Mouse (Mus musculus) adrenal gland, adult 18-20 months (tissue): Measurements from ENCODE around the gene Olfr1163. TPM values are rescaled to one million over a fixed set of nuclear protein-coding genes. Genes with fewer than 3 reads are reported as not detected.
"Not testable (repeated sequence)": the region's sequence is repeated elsewhere in the genome, so short reads cannot be mapped to it uniquely, and the experiment has no call there.

ENCODE experiments used
- DNase-seq, 2 experiments: peaks; one replicate each; pipeline ENCODE4 v3.0.0; 2021 to 2022; ENCODE audit warnings: low spot score in 2 of 2
- long read RNA-seq, 2 experiments: library from polyadenylated mRNA; stranded (forward); transcript quantifications; one replicate each; pipeline ENCODE4 v2.0.0; 2021
- total RNA-seq, 2 experiments: library from RNA; stranded (reverse); gene quantifications; 1 replicate in 1 of 2; 2 replicates in 1 of 2; pipeline ENCODE4 v1.2.3; 2021

Gene Olfr1163
- not detected for total RNA-seq
- long read RNA-seq, experiment 1, result 0 reads
- long read RNA-seq, experiment 2, result 0 reads

GRCm38 (mm10) chr2:88071730-88072129 is at the start of gene Olfr1163:
Gene Olfr1163, minus strand, starts transcription at chr2:88071830.
- DNase-seq, result no peak

- no peak for DNase-seq
Observed at GRCm38 (mm10) chr2:88093866-88094265, 22.2 kb upstream of the Olfr1163 start, which contains the start of gene Olfr1164. Gene Olfr1164, minus strand, starts transcription at chr2:88093966.

DNA sequence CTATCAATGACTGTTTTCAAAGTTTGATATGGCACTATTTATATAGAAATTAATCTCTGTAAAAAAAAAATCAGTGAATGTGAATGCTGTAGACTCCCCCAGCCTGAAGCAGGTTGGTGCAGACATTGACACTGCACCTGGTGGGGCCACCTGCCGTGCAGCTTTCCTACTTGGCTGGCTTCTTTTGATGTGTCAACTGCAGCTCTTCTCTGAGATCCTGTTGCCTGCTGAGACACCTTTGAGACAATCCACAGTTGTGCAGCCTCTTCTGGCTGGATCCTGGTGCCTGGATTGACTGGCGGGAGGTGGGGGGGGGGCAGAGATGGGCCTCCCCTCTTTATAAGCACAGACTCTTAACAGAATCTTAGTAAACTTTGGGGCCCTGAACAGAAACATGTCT is 8.0 kb downstream of the Olfr1163 start:
- no peak for DNase-seq

GRCm38 (mm10) chr2:88051029-88051428 is 20.6 kb downstream of the Olfr1163 start, which contains the start of gene Olfr1162:
Gene Olfr1162, minus strand, starts transcription at chr2:88051129.
- DNase-seq, result no peak

GRCm38 (mm10) chr2:88037599-88037998 is 34.0 kb downstream of the Olfr1163 start, which contains the start of gene Olfr73:
Gene Olfr73, minus strand, starts transcription at chr2:88037699.
- DNase-seq, result no peak

DNA sequence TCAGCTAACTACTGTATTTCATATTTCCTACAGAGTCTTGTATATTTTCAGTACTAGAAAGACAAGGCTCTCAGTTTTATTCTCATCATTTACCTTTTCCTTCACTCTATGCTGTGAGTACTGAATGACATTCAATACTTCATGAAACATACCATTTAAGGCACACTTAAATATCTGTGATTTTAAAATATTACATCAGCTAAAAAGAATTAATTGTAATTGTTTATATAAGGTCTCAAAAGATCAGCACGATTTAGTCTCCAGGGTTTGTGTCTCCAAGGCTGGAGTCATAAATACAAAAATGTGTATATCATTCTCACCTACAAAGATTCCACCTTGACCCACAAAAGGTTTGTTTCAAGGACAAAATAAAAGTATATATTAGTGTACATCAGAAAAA is 49.2 kb downstream of the Olfr1163 start, which contains the start of gene Olfr1161:
Olfr1161 (plus strand) TSS at position 301 of the 400 bp plus-strand sequence.
- DNase-seq, result not testable (repeated sequence)

Other genes starting within 250 kb of the Olfr1163 start
- not detected for gene Olfr1148, start 241.3 kb downstream of the Olfr1163 start, total RNA-seq
- not detected for gene Olfr1150-ps1, start 227.8 kb downstream of the Olfr1163 start, total RNA-seq
- not detected for gene Olfr1151, start 216.0 kb downstream of the Olfr1163 start, total RNA-seq
- gene Olfr1152, start 205.3 kb downstream of the Olfr1163 start, total RNA-seq, result not detected
- gene Olfr1153, start 176.9 kb downstream of the Olfr1163 start, total RNA-seq, result not detected
- not detected for gene Olfr1154, start 166.7 kb downstream of the Olfr1163 start, total RNA-seq
- gene Olfr1155, start 126.7 kb downstream of the Olfr1163 start, total RNA-seq, result not detected
- not detected for gene Olfr1156, start 118.7 kb downstream of the Olfr1163 start, total RNA-seq
- gene Olfr1157, start 103.5 kb downstream of the Olfr1163 start, total RNA-seq, result not detected
- not detected for gene Olfr74, start 97.2 kb downstream of the Olfr1163 start, total RNA-seq
- not detected for gene Olfr1158, start 81.7 kb downstream of the Olfr1163 start, total RNA-seq
- not detected for gene Olfr1160, start 63.6 kb downstream of the Olfr1163 start, total RNA-seq
- gene Olfr1161, start 49.1 kb downstream of the Olfr1163 start, total RNA-seq, result not detected
- gene Olfr73, start 34.1 kb downstream of the Olfr1163 start, total RNA-seq, result not detected
- gene Olfr1162, start 20.7 kb downstream of the Olfr1163 start, total RNA-seq, result not detected
- not detected for gene Olfr1164, start 22.1 kb upstream of the Olfr1163 start, total RNA-seq
- gene Olfr1166, start 56.4 kb upstream of the Olfr1163 start, total RNA-seq, result not detected
- gene Olfr1167, start 83.4 kb upstream of the Olfr1163 start, total RNA-seq, result not detected
- gene Olfr1168, start 110.0 kb upstream of the Olfr1163 start, total RNA-seq, result not detected
- gene Olfr1170, start 156.5 kb upstream of the Olfr1163 start, total RNA-seq, result not detected
- gene Olfr1173, start 208.0 kb upstream of the Olfr1163 start, total RNA-seq, result not detected
- gene Olfr1174-ps, start 243.3 kb upstream of the Olfr1163 start, total RNA-seq, result not detected